Mouse (Mus musculus): ENCODE results near the gene Gpr18. TPM values are rescaled to one million over a fixed set of nuclear protein-coding genes. Genes with fewer than 3 reads are reported as not detected.

The Gpr18 gene
- polyA plus RNA-seq, 1 experiment: 0.06 TPM

DNA sequence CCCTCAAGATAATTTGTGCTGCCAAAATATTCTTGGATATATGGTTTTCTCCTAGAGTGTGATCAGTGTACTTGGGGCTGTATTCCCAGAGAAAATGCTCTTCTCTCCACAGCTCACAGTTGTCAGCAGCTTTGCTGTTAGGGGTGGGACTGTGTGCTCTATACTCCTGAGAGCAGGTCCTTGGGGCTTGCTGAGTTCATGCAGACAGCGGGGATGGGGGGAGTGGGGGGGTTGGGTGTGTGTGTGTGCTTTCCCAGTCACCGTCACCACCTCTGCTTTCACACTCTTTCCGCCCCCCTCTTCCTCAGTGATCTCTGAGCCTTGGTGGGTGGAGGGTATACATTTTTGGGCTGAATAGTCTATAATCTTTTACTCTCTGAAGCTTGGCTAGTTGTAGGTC lies 16.5 kb downstream of the Gpr18 start:
- Histone ChIP-seq H3K27ac (ENCODE audit: insufficient read depth, low read length) (no peak overlapping the region), H3K4me3 (ENCODE audit: insufficient read depth, low read length) (no peak overlapping the region), H3K4me1 (ENCODE audit: control insufficient read depth, insufficient read depth, low read length) (peaks cover 2% of the 10 kb centered on the region; the same call in 1 of the 2 replicates)
- no peak for TF ChIP-seq POLR2A (IDR thresholded peaks at IDR 0.05; ENCODE audit: extremely low read depth, insufficient read depth, low read length)
- no peak for TF ChIP-seq CTCF (IDR thresholded peaks at IDR 0.05; ENCODE audit: extremely low read depth, insufficient read depth, low read length)

- peaks cover 2% of the 10 kb centered on the region; the same call in 1 of the 2 replicates for H3K4me1 ChIP-seq (ENCODE audit: control insufficient read depth, insufficient read depth, low read length)
- H3K27ac ChIP-seq (ENCODE audit: insufficient read depth, low read length): no peak overlapping the region
- H3K4me3 ChIP-seq (ENCODE audit: insufficient read depth, low read length): no peak overlapping the region
- TF ChIP-seq POLR2A (IDR thresholded peaks at IDR 0.05; ENCODE audit: extremely low read depth, insufficient read depth, low read length) (no peak), CTCF (IDR thresholded peaks at IDR 0.05; ENCODE audit: extremely low read depth, insufficient read depth, low read length) (no peak)
Observed at GRCm38 (mm10) chr14:121898509-121898908, 17.1 kb downstream of the Gpr18 start.

- TF ChIP-seq CTCF (IDR thresholded peaks at IDR 0.05; ENCODE audit: extremely low read depth, insufficient read depth, low read length) (no peak), POLR2A (IDR thresholded peaks at IDR 0.05; ENCODE audit: extremely low read depth, insufficient read depth, low read length) (no peak)
- H3K4me1 ChIP-seq (ENCODE audit: control insufficient read depth, insufficient read depth, low read length): peaks cover 2% of the 10 kb centered on the region; the same call in 1 of the 2 replicates
- H3K4me3 ChIP-seq (ENCODE audit: insufficient read depth, low read length): no peak overlapping the region
- no peak overlapping the region for H3K27ac ChIP-seq (ENCODE audit: insufficient read depth, low read length)
Observed at GRCm38 (mm10) chr14:121897773-121898172, 17.8 kb downstream of the Gpr18 start.

GRCm38 (mm10) chr14:121896126-121897090 lies 19.2 kb downstream of the Gpr18 start:
- no peak for TF ChIP-seq CTCF (IDR thresholded peaks at IDR 0.05; ENCODE audit: extremely low read depth, insufficient read depth, low read length)
- Histone ChIP-seq H3K4me3 (ENCODE audit: insufficient read depth, low read length) (no peak overlapping the region), H3K27ac (ENCODE audit: insufficient read depth, low read length) (no peak overlapping the region), H3K4me1 (ENCODE audit: control insufficient read depth, insufficient read depth, low read length) (peaks cover 2% of the 10 kb centered on the region; the same call in 1 of the 2 replicates)

GRCm38 (mm10) chr14:121895316-121895715 lies 20.3 kb downstream of the Gpr18 start:
- TF ChIP-seq POLR2A (IDR thresholded peaks at IDR 0.05; ENCODE audit: extremely low read depth, insufficient read depth, low read length): no peak
- TF ChIP-seq CTCF (IDR thresholded peaks at IDR 0.05; ENCODE audit: extremely low read depth, insufficient read depth, low read length): no peak
- H3K4me3 ChIP-seq (ENCODE audit: insufficient read depth, low read length): no peak overlapping the region
- peaks cover 2% of the 10 kb centered on the region; the same call in 1 of the 2 replicates for H3K4me1 ChIP-seq (ENCODE audit: control insufficient read depth, insufficient read depth, low read length)
- no peak overlapping the region for H3K27ac ChIP-seq (ENCODE audit: insufficient read depth, low read length)

GRCm38 (mm10) chr14:121894511-121895135 lies 21.0 kb downstream of the Gpr18 start:
- Histone ChIP-seq H3K4me3 (ENCODE audit: insufficient read depth, low read length) (no peak overlapping the region), H3K4me1 (ENCODE audit: control insufficient read depth, insufficient read depth, low read length) (peaks cover 2% of the 10 kb centered on the region; the same call in 1 of the 2 replicates), H3K27ac (ENCODE audit: insufficient read depth, low read length) (no peak overlapping the region)
- TF ChIP-seq POLR2A (IDR thresholded peaks at IDR 0.05; ENCODE audit: extremely low read depth, insufficient read depth, low read length) (no peak), CTCF (IDR thresholded peaks at IDR 0.05; ENCODE audit: extremely low read depth, insufficient read depth, low read length) (no peak)

DNA sequence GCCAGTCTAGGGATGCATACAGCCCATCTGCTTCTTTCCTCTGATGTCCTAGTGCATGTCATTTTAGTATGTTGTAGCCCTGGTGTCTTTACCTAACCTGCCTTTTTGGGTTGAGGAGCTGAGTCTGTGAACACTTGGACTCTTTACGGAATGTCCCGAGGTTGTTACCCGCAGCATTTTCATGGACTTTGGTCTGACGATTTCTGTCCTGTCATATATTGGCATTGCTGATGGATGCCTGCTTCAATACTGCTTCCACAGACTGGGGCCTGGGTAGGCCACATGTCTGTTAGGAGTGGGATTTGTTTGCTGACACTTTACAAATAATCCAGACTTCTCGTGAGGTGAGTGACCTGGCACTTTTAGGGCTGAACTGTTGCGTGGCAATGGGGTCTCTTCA lies 21.8 kb downstream of the Gpr18 start:
- TF ChIP-seq POLR2A (IDR thresholded peaks at IDR 0.05; ENCODE audit: extremely low read depth, insufficient read depth, low read length): no peak
- no peak for TF ChIP-seq CTCF (IDR thresholded peaks at IDR 0.05; ENCODE audit: extremely low read depth, insufficient read depth, low read length)
- no peak overlapping the region for H3K4me3 ChIP-seq (ENCODE audit: insufficient read depth, low read length)
- H3K27ac ChIP-seq (ENCODE audit: insufficient read depth, low read length): no peak overlapping the region
- peaks cover 2% of the 10 kb centered on the region; the same call in 1 of the 2 replicates for H3K4me1 ChIP-seq (ENCODE audit: control insufficient read depth, insufficient read depth, low read length)

- H3K4me3 ChIP-seq (ENCODE audit: insufficient read depth, low read length): no peak overlapping the region
- TF ChIP-seq CTCF (IDR thresholded peaks at IDR 0.05; ENCODE audit: extremely low read depth, insufficient read depth, low read length) (no peak), POLR2A (IDR thresholded peaks at IDR 0.05; ENCODE audit: extremely low read depth, insufficient read depth, low read length) (no peak)
- H3K27ac ChIP-seq (ENCODE audit: insufficient read depth, low read length): no peak overlapping the region
- H3K4me1 ChIP-seq (ENCODE audit: control insufficient read depth, insufficient read depth, low read length): peaks cover 7% of the 10 kb centered on the region
Observed at GRCm38 (mm10) chr14:121884150-121884797, 31.3 kb downstream of the Gpr18 start.

- no peak for TF ChIP-seq POLR2A (IDR thresholded peaks at IDR 0.05; ENCODE audit: extremely low read depth, insufficient read depth, low read length)
- TF ChIP-seq CTCF (IDR thresholded peaks at IDR 0.05; ENCODE audit: extremely low read depth, insufficient read depth, low read length): no peak
- H3K4me1 ChIP-seq (ENCODE audit: control insufficient read depth, insufficient read depth, low read length): peaks cover 8% of the 10 kb centered on the region
- H3K4me3 ChIP-seq (ENCODE audit: insufficient read depth, low read length): no peak overlapping the region
- H3K27ac ChIP-seq (ENCODE audit: insufficient read depth, low read length): no peak overlapping the region
Observed at GRCm38 (mm10) chr14:121881211-121881610, 34.4 kb downstream of the Gpr18 start.

Measured in cortical plate, adult 2 months (tissue).